Mouse (Mus musculus) liver, embryonic 15.5 days (tissue): Measurements from ENCODE around the gene Pdia2. TPM values are rescaled to one million over a fixed set of nuclear protein-coding genes. Genes with fewer than 3 reads are reported as not detected.
"Not testable (repeated sequence)": the region's sequence is repeated elsewhere in the genome, so short reads cannot be mapped to it uniquely, and the experiment has no call there.

Experiments
- ATAC-seq: fragments of 200-750 bp; cut with Nextera tagmentation; 2 replicates; pipeline ENCODE4 v1.8.0; 2017; ENCODE audit warnings: moderate number of reproducible peaks, mild to moderate bottlenecking, moderate library complexity; ENCODE audit not compliant: insufficient read depth
- H3K27ac ChIP-seq: fragments of 300-500 bp; sonication (generic); replicated peaks from 2 replicates; pipeline ENCODE4 v1.5.1; 2015; ENCODE audit warnings: mild to moderate bottlenecking, inconsistent platforms
- H3K27me3 ChIP-seq: fragments of 300-500 bp; sonication (generic); 2 replicates; pipeline ENCODE4 v1.6.1; 2015; ENCODE audit warnings: mild to moderate bottlenecking, inconsistent platforms
- H3K36me3 ChIP-seq: fragments of 300-500 bp; sonication (generic); replicated peaks from 2 replicates; pipeline ENCODE4 v1.6.1; 2015; ENCODE audit warnings: moderate library complexity, mild to moderate bottlenecking, inconsistent platforms
- H3K4me1 ChIP-seq: fragments of 300-500 bp; sonication (generic); replicated peaks from 2 replicates; pipeline ENCODE4 v1.6.1; 2015; ENCODE audit warnings: inconsistent platforms
- H3K4me2 ChIP-seq: fragments of 300-500 bp; sonication (generic); 2 replicates; pipeline ENCODE4 v1.6.1; 2015; ENCODE audit warnings: moderate library complexity, mild to moderate bottlenecking, inconsistent platforms
- H3K4me3 ChIP-seq: fragments of 300-500 bp; sonication (generic); replicated peaks from 2 replicates; pipeline ENCODE4 v1.5.1; 2015; ENCODE audit warnings: mild to moderate bottlenecking, inconsistent platforms
- H3K9ac ChIP-seq: fragments of 300-500 bp; sonication (generic); 2 replicates; pipeline ENCODE4 v1.6.1; 2015; ENCODE audit warnings: moderate library complexity, mild to moderate bottlenecking, inconsistent platforms
- H3K9me3 ChIP-seq: fragments of 300-500 bp; sonication (generic); replicated peaks from 2 replicates; pipeline ENCODE4 v1.6.1; 2016; ENCODE audit warnings: inconsistent platforms
- WGBS: fragments of 180-500 bp; shearing (Covaris S2); methylation state at CpG from one replicate; pipeline ENCODE4 v1.1.7; 2015; ENCODE audit warnings: mixed read lengths; ENCODE audit not compliant: insufficient replicate concordance; 5-methylcytosine and 5-hydroxymethylcytosine counted together
- polyA plus RNA-seq: library from polyadenylated mRNA; unstranded; fragments of >200 nt; fragmentation: Nextera tagmentation; extraction: Ambion mirVana; gene quantifications from 2 replicates; pipeline ENCODE4 v1.2.1, GENCODE M21; 2015

The Pdia2 gene
- polyA plus RNA-seq, 1 experiment from 2014 or later, result 75.1 TPM

- Histone ChIP-seq H3K4me1 (peaks cover 77% of the 10 kb centered on the region), H3K4me3 (peak overlapping the region; percentile 64), H3K27ac (peak overlapping the region; percentile 55), H3K4me2 (peak overlapping the region; percentile 97), H3K36me3 (peaks cover 22% of the 10 kb centered on the region), H3K9me3 (no peaks in the 10 kb centered on the region), H3K27me3 (peaks cover 65% of the 10 kb centered on the region), H3K9ac (peak overlapping the region; percentile 61)
- peak; percentile 72 for ATAC-seq
- WGBS, result under 1% methylated on average over 91 of the region's 92 CpGs
These were observed 2.2 kb upstream of the Pdia2 start for GRCm38 (mm10) chr17:26200831-26201705.

- Histone ChIP-seq H3K27me3 (no peaks in the 10 kb centered on the region), H3K9me3 (no peaks in the 10 kb centered on the region), H3K4me1 (peaks cover 19% of the 10 kb centered on the region), H3K36me3 (peaks cover 94% of the 10 kb centered on the region), H3K9ac (no peak overlapping the region), H3K4me2 (no peak overlapping the region), H3K27ac (no peak overlapping the region), H3K4me3 (no peak overlapping the region)
- WGBS, result 83% methylated on average over 15 of the region's 15 CpGs
- ATAC-seq, result no peak
These were observed 6.3 kb downstream of the Pdia2 start for GRCm38 (mm10) chr17:26192481-26193190.

GRCm38 (mm10) chr17:26191486-26191885, 7.4 kb downstream of the Pdia2 start:
- H3K4me2 ChIP-seq, H3K9ac ChIP-seq, H3K9me3 ChIP-seq, H3K27me3 ChIP-seq, ATAC-seq, H3K4me3 ChIP-seq, H3K4me1 ChIP-seq, H3K27ac ChIP-seq: not testable (repeated sequence)
- WGBS, result 77% methylated on average over 7 of the region's 7 CpGs
- H3K36me3 ChIP-seq, result peaks cover 91% of the 10 kb centered on the region

GRCm38 (mm10) chr17:26188091-26188805, 10.6 kb downstream of the Pdia2 start:
- Histone ChIP-seq H3K27ac (no peak overlapping the region), H3K4me3 (no peak overlapping the region), H3K36me3 (peaks cover 88% of the 10 kb centered on the region), H3K4me2 (no peak overlapping the region), H3K4me1 (no peaks in the 10 kb centered on the region), H3K27me3 (no peaks in the 10 kb centered on the region), H3K9ac (no peak overlapping the region), H3K9me3 (no peaks in the 10 kb centered on the region)
- ATAC-seq, result no peak
- WGBS, result 86% methylated on average over 11 of the region's 11 CpGs

GRCm38 (mm10) chr17:26187592-26187991, 11.3 kb downstream of the Pdia2 start:
- Histone ChIP-seq H3K27ac (no peak overlapping the region), H3K9me3 (no peaks in the 10 kb centered on the region), H3K36me3 (peaks cover 90% of the 10 kb centered on the region), H3K4me1 (no peaks in the 10 kb centered on the region), H3K9ac (no peak overlapping the region), H3K4me3 (no peak overlapping the region), H3K27me3 (no peaks in the 10 kb centered on the region), H3K4me2 (no peak overlapping the region)
- 86% methylated on average over 5 of the region's 5 CpGs for WGBS
- ATAC-seq, result no peak

GRCm38 (mm10) chr17:26181179-26181578, 17.7 kb downstream of the Pdia2 start:
- no peaks in the 10 kb centered on the region for H3K27me3 ChIP-seq
- no peak overlapping the region for H3K4me3 ChIP-seq
- H3K9ac ChIP-seq, result no peak overlapping the region
- H3K4me2 ChIP-seq, result no peak overlapping the region
- H3K4me1 ChIP-seq, result no peaks in the 10 kb centered on the region
- 82% methylated on average over 3 of the region's 3 CpGs for WGBS
- no peak for ATAC-seq
- H3K9me3 ChIP-seq, result no peaks in the 10 kb centered on the region
- peaks cover 54% of the 10 kb centered on the region for H3K36me3 ChIP-seq
- no peak overlapping the region for H3K27ac ChIP-seq

GRCm38 (mm10) chr17:26178611-26179010, 20.3 kb downstream of the Pdia2 start:
- peaks cover 52% of the 10 kb centered on the region for H3K36me3 ChIP-seq
- ATAC-seq, result no peak
- no peak overlapping the region for H3K9ac ChIP-seq
- no peak overlapping the region for H3K27ac ChIP-seq
- H3K4me1 ChIP-seq, result no peaks in the 10 kb centered on the region
- no peak overlapping the region for H3K4me3 ChIP-seq
- no peaks in the 10 kb centered on the region for H3K27me3 ChIP-seq
- H3K4me2 ChIP-seq, result no peak overlapping the region
- H3K9me3 ChIP-seq, result no peaks in the 10 kb centered on the region

- WGBS, result 65% methylated on average over 2 of the region's 2 CpGs
- not testable (repeated sequence) for H3K4me3 ChIP-seq
These were observed 23.6 kb downstream of the Pdia2 start for GRCm38 (mm10) chr17:26175248-26175647.

GRCm38 (mm10) chr17:26168039-26168438, 30.8 kb downstream of the Pdia2 start:
- 0 out of 2 replicates have a peak, but pooled peaks cover 3% of the 10 kb centered on the region for H3K4me1 ChIP-seq
- no peaks in the 10 kb centered on the region for H3K9me3 ChIP-seq
- H3K36me3 ChIP-seq, result peaks cover 5% of the 10 kb centered on the region; the same call in 1 of the 2 replicates
- H3K4me3 ChIP-seq, result no peak overlapping the region
- 15% methylated on average over 2 of the region's 2 CpGs for WGBS
- no peak overlapping the region for H3K27ac ChIP-seq
- no peak for ATAC-seq
- H3K9ac ChIP-seq, result no peak overlapping the region
- H3K27me3 ChIP-seq, result no peaks in the 10 kb centered on the region
- H3K4me2 ChIP-seq, result no peak overlapping the region

More at GRCm38 (mm10) chr17:26175248-26175647, 23.6 kb downstream of the Pdia2 start:
- H3K36me3 ChIP-seq, result peaks cover 36% of the 10 kb centered on the region
- H3K27me3 ChIP-seq, H3K9me3 ChIP-seq, H3K4me2 ChIP-seq, H3K27ac ChIP-seq, H3K9ac ChIP-seq, ATAC-seq, H3K4me1 ChIP-seq: not testable (repeated sequence)

- Histone ChIP-seq H3K36me3 (peaks cover 5% of the 10 kb centered on the region; the same call in 1 of the 2 replicates), H3K9me3 (no peaks in the 10 kb centered on the region), H3K9ac (no peak overlapping the region), H3K27me3 (no peaks in the 10 kb centered on the region), H3K4me1 (no peaks in the 10 kb centered on the region), H3K4me2 (no peak overlapping the region), H3K4me3 (no peak overlapping the region), H3K27ac (no peak overlapping the region)
- ATAC-seq, result no peak
- 83% methylated on average over 1 of the region's 1 CpGs for WGBS
These were observed 36.2 kb downstream of the Pdia2 start for GRCm38 (mm10) chr17:26162736-26163135.
